Mouse (Mus musculus): ENCODE data around the gene Gm45015. TPM values are rescaled to one million over a fixed set of nuclear protein-coding genes. Genes with fewer than 3 reads are reported as not detected.

The Gm45015 gene
- polyA plus RNA-seq (2014; fragmentation: Illumina TruSeq; extraction: RNeasy Lipid Tissue Mini Kit (QIAGEN cat#74804); ENCODE audit: low read depth, low replicate concordance), result not detected

DNA sequence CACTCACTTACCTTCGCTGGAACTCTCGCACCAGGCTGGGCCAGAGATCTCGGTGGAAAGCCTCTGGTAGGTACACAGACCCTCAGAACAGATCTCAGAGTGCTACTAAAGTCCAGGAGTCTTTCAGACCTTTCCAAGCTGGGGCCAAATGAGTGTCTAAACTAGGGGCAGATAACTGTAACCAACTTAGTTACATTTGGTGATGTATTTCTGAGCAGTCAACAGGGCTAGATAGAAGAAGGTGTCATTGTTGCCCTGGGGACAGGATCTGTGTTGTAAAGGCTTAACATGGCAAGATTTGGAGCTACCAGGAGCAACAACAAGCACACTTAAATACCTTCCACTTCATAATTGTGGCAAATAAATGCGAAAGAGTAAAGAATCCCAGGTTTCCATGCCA, at the start of gene Gm45015:
Gene Gm45015 (minus strand): TSS at position 101 of the 400 bp plus-strand sequence.

DNA sequence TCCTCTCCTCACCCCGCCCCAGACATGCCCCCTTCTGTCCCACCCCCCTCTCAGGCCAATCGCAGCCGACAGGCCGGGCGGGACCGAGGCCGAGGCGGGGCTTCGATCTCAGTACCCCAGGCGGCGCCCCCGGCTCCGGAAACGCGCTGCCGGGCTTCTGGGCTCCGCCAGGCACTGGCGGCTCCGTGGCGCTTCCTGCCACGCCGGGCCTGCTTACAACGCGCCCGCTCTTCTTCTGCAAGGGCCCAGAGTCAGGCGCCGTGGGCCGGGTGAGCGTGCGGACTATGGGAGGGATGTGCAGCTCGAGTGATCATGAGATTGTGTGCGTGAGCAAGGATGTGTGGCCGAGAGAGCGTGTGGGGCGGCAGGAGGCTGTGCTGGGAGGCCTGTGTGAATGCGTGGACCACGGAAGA, 5.8 kb upstream of the Gm45015 start, which contains the start of gene Zfp275:
Gene Zfp275 (plus strand): TSS at position 139 of the 413 bp plus-strand sequence.

DNA sequence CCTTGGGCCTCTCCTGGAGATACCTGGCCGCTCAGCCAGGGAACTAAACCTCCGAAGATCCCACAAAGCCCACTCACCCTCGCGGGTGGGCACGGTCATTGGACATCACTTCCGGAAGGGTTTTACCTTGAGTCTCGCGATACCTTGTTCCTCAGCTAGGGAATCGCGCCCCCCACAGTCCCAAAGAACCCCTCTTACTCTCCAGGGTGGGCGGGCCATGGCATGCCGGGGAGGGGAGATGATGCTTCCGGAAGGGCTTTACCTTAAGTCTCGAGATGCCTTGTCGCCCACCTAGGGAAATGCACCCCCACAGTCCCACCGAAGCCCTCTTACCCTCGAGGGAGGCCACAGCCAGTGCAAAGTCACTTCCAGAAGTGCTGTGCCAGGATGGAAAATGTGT, 43.8 kb downstream of the Gm45015 start, which contains the start of the genes Xlr5a and Xlr5c:
Gene Xlr5a (minus strand): TSS at position 101 of the 400 bp plus-strand sequence.
Gene Xlr5c (minus strand): TSS at position 101 of the 400 bp plus-strand sequence.

Other genes starting within 250 kb of the Gm45015 start
- gene Xlr3a, start 239.7 kb downstream of the Gm45015 start, polyA plus RNA-seq (2014; fragmentation: Illumina TruSeq; extraction: RNeasy Lipid Tissue Mini Kit (QIAGEN cat#74804); ENCODE audit: low read depth, low replicate concordance), result 19.4 TPM
- gene Gm14685, start 219.8 kb downstream of the Gm45015 start, polyA plus RNA-seq (2014; fragmentation: Illumina TruSeq; extraction: RNeasy Lipid Tissue Mini Kit (QIAGEN cat#74804); ENCODE audit: low read depth, low replicate concordance), result not detected
- gene Xlr5b, start 188.0 kb downstream of the Gm45015 start, polyA plus RNA-seq (2014; fragmentation: Illumina TruSeq; extraction: RNeasy Lipid Tissue Mini Kit (QIAGEN cat#74804); ENCODE audit: low read depth, low replicate concordance), result not detected
- not detected for gene DXBay18, start 187.4 kb downstream of the Gm45015 start, polyA plus RNA-seq (2014; fragmentation: Illumina TruSeq; extraction: RNeasy Lipid Tissue Mini Kit (QIAGEN cat#74804); ENCODE audit: low read depth, low replicate concordance)
- gene Spin2d, start 159.9 kb downstream of the Gm45015 start, polyA plus RNA-seq (2014; fragmentation: Illumina TruSeq; extraction: RNeasy Lipid Tissue Mini Kit (QIAGEN cat#74804); ENCODE audit: low read depth, low replicate concordance), result not detected
- 1.2 TPM for gene Xlr3b, start 144.6 kb downstream of the Gm45015 start, polyA plus RNA-seq (2014; fragmentation: Illumina TruSeq; extraction: RNeasy Lipid Tissue Mini Kit (QIAGEN cat#74804); ENCODE audit: low read depth, low replicate concordance)
- gene Xlr4b, start 122.5 kb downstream of the Gm45015 start, polyA plus RNA-seq (2014; fragmentation: Illumina TruSeq; extraction: RNeasy Lipid Tissue Mini Kit (QIAGEN cat#74804); ENCODE audit: low read depth, low replicate concordance), result 1.3 TPM
- gene F8a, start 108.5 kb downstream of the Gm45015 start, polyA plus RNA-seq (2014; fragmentation: Illumina TruSeq; extraction: RNeasy Lipid Tissue Mini Kit (QIAGEN cat#74804); ENCODE audit: low read depth, low replicate concordance), result 4.0 TPM
- gene Xlr4c, start 93.7 kb downstream of the Gm45015 start, polyA plus RNA-seq (2014; fragmentation: Illumina TruSeq; extraction: RNeasy Lipid Tissue Mini Kit (QIAGEN cat#74804); ENCODE audit: low read depth, low replicate concordance), result not detected
- gene Xlr3c, start 71.5 kb downstream of the Gm45015 start, polyA plus RNA-seq (2014; fragmentation: Illumina TruSeq; extraction: RNeasy Lipid Tissue Mini Kit (QIAGEN cat#74804); ENCODE audit: low read depth, low replicate concordance), result not detected
- gene Xlr5a, start 43.9 kb downstream of the Gm45015 start, polyA plus RNA-seq (2014; fragmentation: Illumina TruSeq; extraction: RNeasy Lipid Tissue Mini Kit (QIAGEN cat#74804); ENCODE audit: low read depth, low replicate concordance), result not detected
- not detected for gene Xlr5c, start 43.9 kb downstream of the Gm45015 start, polyA plus RNA-seq (2014; fragmentation: Illumina TruSeq; extraction: RNeasy Lipid Tissue Mini Kit (QIAGEN cat#74804); ENCODE audit: low read depth, low replicate concordance)
- gene Zfp275, start 5.8 kb upstream of the Gm45015 start, polyA plus RNA-seq (2014; fragmentation: Illumina TruSeq; extraction: RNeasy Lipid Tissue Mini Kit (QIAGEN cat#74804); ENCODE audit: low read depth, low replicate concordance), result 6.0 TPM
- gene Gm18336, start 61.9 kb upstream of the Gm45015 start, polyA plus RNA-seq (2014; fragmentation: Illumina TruSeq; extraction: RNeasy Lipid Tissue Mini Kit (QIAGEN cat#74804); ENCODE audit: low read depth, low replicate concordance), result not detected
- gene Zfp92, start 74.3 kb upstream of the Gm45015 start, polyA plus RNA-seq (2014; fragmentation: Illumina TruSeq; extraction: RNeasy Lipid Tissue Mini Kit (QIAGEN cat#74804); ENCODE audit: low read depth, low replicate concordance), result not detected
- gene Trex2, start 98.5 kb upstream of the Gm45015 start, polyA plus RNA-seq (2014; fragmentation: Illumina TruSeq; extraction: RNeasy Lipid Tissue Mini Kit (QIAGEN cat#74804); ENCODE audit: low read depth, low replicate concordance), result not detected
- gene Haus7, start 122.2 kb upstream of the Gm45015 start, polyA plus RNA-seq (2014; fragmentation: Illumina TruSeq; extraction: RNeasy Lipid Tissue Mini Kit (QIAGEN cat#74804); ENCODE audit: low read depth, low replicate concordance), result 8.2 TPM
- 75.2 TPM for gene Bgn, start 146.8 kb upstream of the Gm45015 start, polyA plus RNA-seq (2014; fragmentation: Illumina TruSeq; extraction: RNeasy Lipid Tissue Mini Kit (QIAGEN cat#74804); ENCODE audit: low read depth, low replicate concordance)
- gene Atp2b3, start 166.2 kb upstream of the Gm45015 start, polyA plus RNA-seq (2014; fragmentation: Illumina TruSeq; extraction: RNeasy Lipid Tissue Mini Kit (QIAGEN cat#74804); ENCODE audit: low read depth, low replicate concordance), result not detected